Mouse (Mus musculus) left cerebral cortex, adult 9 months (tissue): Measurements from ENCODE around the gene Dyrk3.

Experiments
- DNase-seq, 2 experiments: peaks; one replicate each; pipeline ENCODE4 v3.0.0; 2022; ENCODE audit warnings: low spot score in 2 of 2

Gene Dyrk3

DNA sequence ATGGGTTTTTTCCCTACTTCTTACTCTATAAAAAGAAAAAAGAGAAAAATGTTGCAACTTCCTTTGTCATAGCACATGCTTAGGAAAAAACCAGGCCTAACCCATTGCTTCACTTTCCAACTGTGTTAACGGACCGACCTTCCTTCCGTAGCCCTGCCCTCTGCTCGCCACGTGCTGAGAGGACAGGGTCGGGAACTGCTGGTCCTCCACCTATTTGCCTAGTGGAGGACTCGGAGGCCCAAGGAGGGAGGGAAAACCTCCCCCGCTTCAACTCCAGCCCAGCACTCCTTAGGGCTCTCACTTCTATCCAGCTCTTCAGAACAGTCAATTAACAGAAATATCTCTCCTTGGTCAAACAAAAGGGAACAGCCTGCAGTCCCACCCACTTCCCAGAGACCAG lies 53.9 kb downstream of the Dyrk3 start:
- DNase-seq, result no peak

DNA sequence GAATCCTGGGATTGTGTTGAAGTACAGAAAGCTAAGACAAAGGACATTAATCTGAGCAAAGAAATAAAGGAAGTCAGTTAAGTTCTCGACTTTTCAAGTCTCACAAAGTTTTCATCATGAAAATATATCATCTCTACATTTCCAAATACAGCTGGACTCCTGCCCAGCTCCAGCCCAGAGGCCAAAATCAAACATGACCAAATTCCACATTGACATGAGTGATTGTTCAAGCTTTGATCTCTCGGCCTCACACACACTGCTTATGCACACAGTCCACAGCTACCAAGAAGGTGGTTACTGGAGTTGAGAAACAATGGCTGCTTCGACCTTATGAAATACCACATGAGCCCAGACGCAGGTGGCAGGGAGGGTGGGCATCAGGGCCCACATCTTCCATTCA lies 54.5 kb downstream of the Dyrk3 start:
- DNase-seq, result no peak

DNA sequence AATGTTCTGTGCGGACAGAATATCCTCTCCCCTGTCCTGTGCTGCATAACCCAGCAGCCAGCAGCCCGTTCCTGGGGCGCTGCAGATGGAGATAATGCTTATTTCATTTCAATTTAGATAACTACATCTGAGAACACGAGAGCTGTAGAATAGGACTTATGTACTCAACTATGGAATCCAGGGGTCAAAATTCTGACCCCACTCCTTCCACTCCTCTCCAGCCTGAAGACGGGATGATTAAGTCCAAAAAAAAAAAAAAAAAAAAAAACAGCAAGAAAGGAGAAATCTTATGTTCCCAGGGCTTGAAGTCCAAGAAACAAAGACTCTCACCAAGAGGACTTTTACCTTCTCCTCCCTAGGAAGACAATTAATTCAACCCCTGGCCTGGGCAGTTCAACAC lies 55.0 kb downstream of the Dyrk3 start:
- no peak for DNase-seq

DNA sequence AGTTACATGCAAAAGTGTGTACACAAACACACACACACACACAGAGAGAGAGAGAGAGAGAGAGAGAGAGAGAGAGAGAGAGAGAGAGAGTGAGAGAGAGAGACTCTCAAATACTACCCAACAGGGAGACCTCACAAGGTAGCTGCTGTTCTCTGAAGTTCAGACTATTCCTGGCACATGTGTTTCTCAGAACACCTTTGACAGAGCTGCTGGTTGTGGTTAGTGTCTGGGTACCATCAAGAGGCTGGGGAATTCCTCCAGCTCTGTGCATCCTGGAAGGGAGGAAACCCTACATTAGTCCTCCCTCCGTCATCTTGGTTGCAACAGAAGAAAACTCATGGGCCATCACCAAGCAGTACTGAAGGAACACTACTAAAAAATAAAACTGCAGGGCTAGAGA lies 57.5 kb downstream of the Dyrk3 start:
- no peak for DNase-seq

DNA sequence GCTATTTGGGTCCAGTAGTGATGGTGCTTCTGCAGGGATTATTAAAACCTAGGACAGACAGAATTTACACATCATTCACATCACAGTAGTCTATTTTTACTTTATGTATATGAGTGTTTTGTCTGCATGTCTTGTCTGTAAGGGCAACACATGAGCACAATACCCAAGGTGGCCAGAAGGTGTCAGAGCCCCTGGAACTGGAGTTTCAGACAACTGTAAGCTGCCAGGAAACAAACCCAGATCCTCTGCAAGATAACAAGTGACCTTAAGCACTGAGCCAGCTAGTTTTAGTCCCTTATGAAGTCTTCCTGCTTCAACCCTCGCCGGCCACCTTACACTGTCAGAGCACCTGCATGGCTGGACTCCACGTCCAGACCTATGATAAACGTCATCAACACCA lies 58.4 kb downstream of the Dyrk3 start:
- DNase-seq, result no peak

DNA sequence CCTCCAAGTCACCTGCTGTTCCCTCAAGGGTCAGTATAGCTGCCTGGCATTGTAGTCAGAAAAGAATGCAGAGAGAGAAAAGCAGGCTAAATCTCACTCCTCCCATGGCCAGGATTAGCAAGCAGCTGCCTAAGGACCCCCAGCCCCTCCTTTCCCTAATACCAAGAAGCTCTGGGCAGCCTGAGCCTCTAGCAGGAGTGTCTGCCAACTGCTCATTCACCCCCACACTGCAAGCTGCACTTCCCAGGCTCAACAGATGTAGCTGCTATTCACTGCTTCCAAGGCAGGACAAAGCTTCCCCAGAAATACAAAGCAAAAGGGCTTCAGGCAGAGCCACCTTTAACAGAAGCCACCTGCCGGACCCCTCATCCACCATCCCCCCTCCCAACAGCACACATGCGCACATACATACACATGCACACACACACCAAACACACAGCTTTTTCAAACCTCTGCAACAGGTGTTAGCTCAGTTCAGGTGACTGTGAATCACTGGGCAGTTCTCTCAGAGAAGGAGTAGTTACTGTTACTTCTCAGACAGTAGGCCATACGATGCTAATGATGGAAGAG lies 59.3 kb downstream of the Dyrk3 start:
- peak; percentile 43 to 77 for DNase-seq
